Mouse (Mus musculus) heart, adult 2 months (tissue): ENCODE measurements around the gene Sdhaf4.

ENCODE experiments used
- CTCF ChIP-seq: fragments of 200-600 bp; IDR thresholded peaks from 2 replicates; pipeline ENCODE4 v1.8.1; 2022; ENCODE audit warnings: antibody characterized with exemption, mild to moderate bottlenecking, moderate library complexity
- EP300 ChIP-seq: fragments of 200-500 bp; IDR thresholded peaks from 2 replicates; pipeline ENCODE4 v1.6.1; 2011; ENCODE audit warnings: low read depth, low read length, control low read depth; ENCODE audit not compliant: insufficient read depth
- POLR2A ChIP-seq: fragments of 200-500 bp; IDR thresholded peaks from 2 replicates; pipeline ENCODE4 v1.6.1; 2011; ENCODE audit warnings: mild to moderate bottlenecking, low read depth, low read length, control low read depth; ENCODE audit not compliant: insufficient read depth

DNA sequence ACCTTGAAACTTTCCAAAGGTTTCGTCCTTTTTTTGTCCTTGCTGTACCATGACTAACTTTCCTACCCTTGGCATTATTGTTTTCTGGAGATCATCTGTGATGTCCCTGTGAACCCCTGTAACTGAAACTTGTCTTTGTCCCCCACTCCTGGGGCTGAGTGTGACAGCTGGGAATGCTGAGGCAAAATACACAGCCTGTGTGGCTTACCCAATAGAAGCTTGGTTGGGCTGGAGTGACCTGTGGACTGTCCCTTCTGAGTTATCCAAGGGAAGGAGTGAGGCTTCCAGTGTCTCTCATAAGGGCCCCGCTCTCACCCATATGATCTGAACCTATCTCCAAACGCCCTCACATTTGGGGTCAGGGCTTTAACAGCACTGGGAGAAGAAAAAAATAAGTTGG is 8.0 kb downstream of the Sdhaf4 start:
- no peak for TF ChIP-seq CTCF
- TF ChIP-seq EP300: no peak
- no peak for TF ChIP-seq POLR2A
